Mouse (Mus musculus): ENCODE data around the gene Rplp2. TPM values are rescaled to one million over a fixed set of nuclear protein-coding genes. Genes with fewer than 3 reads are reported as not detected.

The Rplp2 gene
- polyA plus RNA-seq, 1 experiment: 2,328 TPM

DNA sequence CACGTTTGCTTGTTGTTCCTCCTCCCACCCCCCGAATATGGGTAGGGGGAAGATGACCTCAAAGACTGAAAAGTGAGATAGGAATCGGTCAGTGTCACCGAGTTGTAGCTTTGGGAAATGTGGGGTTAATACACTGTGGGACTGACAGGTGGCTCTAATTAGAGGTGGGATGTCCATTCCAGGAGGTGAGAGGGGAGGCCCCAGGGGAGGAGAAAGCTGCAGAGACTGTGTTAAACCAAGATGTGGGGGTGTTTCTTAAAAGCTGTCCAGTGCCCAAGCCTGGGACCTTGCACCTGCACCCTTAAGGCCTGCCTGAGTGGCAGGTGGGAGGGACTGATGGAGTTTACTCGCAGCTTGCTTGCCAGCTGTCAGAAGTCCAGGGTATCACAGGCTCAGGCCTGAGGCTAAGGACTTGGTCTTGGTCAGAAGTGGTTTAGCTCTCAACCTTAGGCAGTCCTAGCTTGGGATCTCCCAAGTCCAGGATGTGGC, 15.2 kb downstream of the Rplp2 start:
- Histone ChIP-seq H3K36me3 (ENCODE audit: control insufficient read depth, insufficient read depth, low read length, poor library complexity, severe bottlenecking) (no peaks in the 10 kb centered on the region), H3K9me3 (replicated peaks; ENCODE audit: control insufficient read depth, insufficient read depth, low read length, poor library complexity, severe bottlenecking) (no peaks in the 10 kb centered on the region), H3K27ac (ENCODE audit: insufficient read depth, low read length) (no peak overlapping the region), H3K4me3 (ENCODE audit: low read depth, low read length) (peak overlapping the region; percentile 56), H3K4me1 (ENCODE audit: control insufficient read depth, insufficient read depth, low read length) (peaks cover 5% of the 10 kb centered on the region), H3K27me3 (ENCODE audit: control insufficient read depth, insufficient read depth, low read length, poor library complexity, severe bottlenecking) (no peaks in the 10 kb centered on the region), H3K9ac (ENCODE audit: low read depth, poor library complexity, severe bottlenecking) (peak overlapping the region; percentile 53)
- TF ChIP-seq EP300 (IDR thresholded peaks at IDR 0.05; ENCODE audit: insufficient read depth, low read depth, low read length) (no peak), CTCF (IDR thresholded peaks at IDR 0.05; ENCODE audit: low read depth, low read length) (no peak), POLR2A (IDR thresholded peaks at IDR 0.05; ENCODE audit: insufficient read depth, low read length) (no peak)

- H3K36me3 ChIP-seq (ENCODE audit: control insufficient read depth, insufficient read depth, low read length, poor library complexity, severe bottlenecking): no peaks in the 10 kb centered on the region
- peak overlapping the region; percentile 5 for H3K9ac ChIP-seq (ENCODE audit: low read depth, poor library complexity, severe bottlenecking)
- no peak overlapping the region for H3K27ac ChIP-seq (ENCODE audit: insufficient read depth, low read length)
- no peaks in the 10 kb centered on the region for H3K27me3 ChIP-seq (ENCODE audit: control insufficient read depth, insufficient read depth, low read length, poor library complexity, severe bottlenecking)
- no peak for TF ChIP-seq POLR2A (IDR thresholded peaks at IDR 0.05; ENCODE audit: insufficient read depth, low read length)
- no peak for TF ChIP-seq EP300 (IDR thresholded peaks at IDR 0.05; ENCODE audit: insufficient read depth, low read depth, low read length)
- no peak for TF ChIP-seq CTCF (IDR thresholded peaks at IDR 0.05; ENCODE audit: low read depth, low read length)
- no peaks in the 10 kb centered on the region for H3K9me3 ChIP-seq (replicated peaks; ENCODE audit: control insufficient read depth, insufficient read depth, low read length, poor library complexity, severe bottlenecking)
- peak overlapping the region; percentile 60 for H3K4me3 ChIP-seq (ENCODE audit: low read depth, low read length)
- H3K4me1 ChIP-seq (ENCODE audit: control insufficient read depth, insufficient read depth, low read length): peaks cover 5% of the 10 kb centered on the region
Measured at GRCm38 (mm10) chr7:141463824-141464602, 16.8 kb downstream of the Rplp2 start.

DNA sequence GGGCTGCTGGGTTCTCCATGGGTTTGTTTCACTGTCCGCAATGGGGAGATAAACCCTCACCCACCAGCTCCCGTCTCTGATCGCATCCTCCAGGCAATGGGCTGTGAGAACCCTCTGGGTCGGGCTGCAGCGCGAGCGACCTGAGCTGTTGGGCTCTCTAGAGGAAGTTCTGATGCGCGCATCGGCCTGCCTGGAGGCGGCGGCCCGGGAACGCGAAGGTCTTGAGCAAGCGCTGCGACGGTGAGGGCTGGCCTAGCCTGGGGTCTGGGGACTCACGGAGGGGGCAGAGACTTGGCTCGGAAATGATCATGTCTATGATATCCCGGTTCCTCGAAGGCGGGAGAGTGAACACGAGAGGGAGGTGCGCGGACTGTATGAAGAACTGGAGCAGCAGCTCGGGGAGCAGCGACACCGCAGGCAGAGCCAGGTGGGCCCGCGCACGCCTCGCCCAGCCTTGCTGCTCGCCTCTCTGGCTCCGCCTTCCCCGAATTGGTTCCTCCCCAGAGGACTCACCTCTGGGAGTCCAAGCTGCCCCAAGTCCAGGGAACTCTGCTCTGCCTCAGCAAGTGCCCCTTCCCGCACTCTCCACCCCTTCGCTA, 17.5 kb downstream of the Rplp2 start:
- H3K9ac ChIP-seq (ENCODE audit: low read depth, poor library complexity, severe bottlenecking): peak overlapping the region; percentile 5
- H3K27me3 ChIP-seq (ENCODE audit: control insufficient read depth, insufficient read depth, low read length, poor library complexity, severe bottlenecking): no peaks in the 10 kb centered on the region
- TF ChIP-seq POLR2A (IDR thresholded peaks at IDR 0.05; ENCODE audit: insufficient read depth, low read length) (no peak), EP300 (IDR thresholded peaks at IDR 0.05; ENCODE audit: insufficient read depth, low read depth, low read length) (no peak), CTCF (IDR thresholded peaks at IDR 0.05; ENCODE audit: low read depth, low read length) (no peak)
- H3K36me3 ChIP-seq (ENCODE audit: control insufficient read depth, insufficient read depth, low read length, poor library complexity, severe bottlenecking): no peaks in the 10 kb centered on the region
- no peaks in the 10 kb centered on the region for H3K9me3 ChIP-seq (replicated peaks; ENCODE audit: control insufficient read depth, insufficient read depth, low read length, poor library complexity, severe bottlenecking)
- peak overlapping the region; percentile 60 for H3K4me3 ChIP-seq (ENCODE audit: low read depth, low read length)
- H3K27ac ChIP-seq (ENCODE audit: insufficient read depth, low read length): no peak overlapping the region
- peaks cover 5% of the 10 kb centered on the region for H3K4me1 ChIP-seq (ENCODE audit: control insufficient read depth, insufficient read depth, low read length)

- H3K27me3 ChIP-seq (ENCODE audit: control insufficient read depth, insufficient read depth, low read length, poor library complexity, severe bottlenecking): no peaks in the 10 kb centered on the region
- H3K9ac ChIP-seq (ENCODE audit: low read depth, poor library complexity, severe bottlenecking): peak overlapping the region; percentile 5; the same call in 1 of the 2 replicates
- no peak for TF ChIP-seq EP300 (IDR thresholded peaks at IDR 0.05; ENCODE audit: insufficient read depth, low read depth, low read length)
- TF ChIP-seq CTCF (IDR thresholded peaks at IDR 0.05; ENCODE audit: low read depth, low read length): no peak
- no peak for TF ChIP-seq POLR2A (IDR thresholded peaks at IDR 0.05; ENCODE audit: insufficient read depth, low read length)
- peaks cover 2% of the 10 kb centered on the region; the same call in 1 of the 2 replicates for H3K36me3 ChIP-seq (ENCODE audit: control insufficient read depth, insufficient read depth, low read length, poor library complexity, severe bottlenecking)
- H3K4me3 ChIP-seq (ENCODE audit: low read depth, low read length): no peak overlapping the region
- no peak overlapping the region for H3K27ac ChIP-seq (ENCODE audit: insufficient read depth, low read length)
- no peaks in the 10 kb centered on the region for H3K9me3 ChIP-seq (replicated peaks; ENCODE audit: control insufficient read depth, insufficient read depth, low read length, poor library complexity, severe bottlenecking)
- H3K4me1 ChIP-seq (ENCODE audit: control insufficient read depth, insufficient read depth, low read length): peaks cover 5% of the 10 kb centered on the region
Measured at GRCm38 (mm10) chr7:141465388-141466044, 18.3 kb downstream of the Rplp2 start.

DNA sequence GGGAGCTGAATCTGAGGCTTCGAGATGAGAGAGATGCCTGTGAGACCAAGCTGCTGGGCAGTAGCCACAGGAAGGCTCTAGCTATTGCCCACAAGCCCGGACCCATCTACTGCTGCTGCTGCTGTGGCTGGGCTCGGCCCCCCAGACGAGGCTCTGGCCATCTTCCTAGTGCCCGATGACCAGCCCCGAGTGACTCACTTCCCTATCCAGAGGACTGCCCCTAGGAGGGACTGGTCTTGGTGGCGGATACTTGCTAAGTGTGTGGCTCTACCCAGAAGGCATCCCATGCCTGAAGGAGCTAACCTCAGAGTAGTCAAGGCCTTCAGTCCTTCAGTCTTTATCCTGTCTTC, 18.9 kb downstream of the Rplp2 start:
- H3K27me3 ChIP-seq (ENCODE audit: control insufficient read depth, insufficient read depth, low read length, poor library complexity, severe bottlenecking): no peaks in the 10 kb centered on the region
- TF ChIP-seq CTCF (IDR thresholded peaks at IDR 0.05; ENCODE audit: low read depth, low read length) (no peak), EP300 (IDR thresholded peaks at IDR 0.05; ENCODE audit: insufficient read depth, low read depth, low read length) (no peak), POLR2A (IDR thresholded peaks at IDR 0.05; ENCODE audit: insufficient read depth, low read length) (no peak)
- peaks cover 5% of the 10 kb centered on the region for H3K4me1 ChIP-seq (ENCODE audit: control insufficient read depth, insufficient read depth, low read length)
- no peak overlapping the region for H3K9ac ChIP-seq (ENCODE audit: low read depth, poor library complexity, severe bottlenecking)
- no peaks in the 10 kb centered on the region for H3K9me3 ChIP-seq (replicated peaks; ENCODE audit: control insufficient read depth, insufficient read depth, low read length, poor library complexity, severe bottlenecking)
- no peak overlapping the region for H3K27ac ChIP-seq (ENCODE audit: insufficient read depth, low read length)
- H3K4me3 ChIP-seq (ENCODE audit: low read depth, low read length): no peak overlapping the region
- peaks cover 7% of the 10 kb centered on the region for H3K36me3 ChIP-seq (ENCODE audit: control insufficient read depth, insufficient read depth, low read length, poor library complexity, severe bottlenecking)
